Mouse (Mus musculus) kidney, embryonic 14.5 days (tissue): ENCODE results near the gene Stk19. TPM values are rescaled to one million over a fixed set of nuclear protein-coding genes. Genes with fewer than 3 reads are reported as not detected.
"Not testable (repeated sequence)": the region's sequence is repeated elsewhere in the genome, so short reads cannot be mapped to it uniquely, and the experiment has no call there.

Source experiments
- ATAC-seq: fragments of 200-750 bp; cut with Nextera tagmentation; 2 replicates; pipeline ENCODE4 v1.8.0; 2017; ENCODE audit warnings: moderate number of reproducible peaks, mild to moderate bottlenecking, moderate TSS enrichment, moderate library complexity; ENCODE audit not compliant: low FRiP score, low TSS enrichment
- H3K27ac ChIP-seq: fragments of 300-500 bp; sonication (generic); 2 replicates; pipeline ENCODE4 v1.5.1; 2014; ENCODE audit warnings: low read depth, mild to moderate bottlenecking, low read length, moderate library complexity, mixed read lengths
- H3K27me3 ChIP-seq: fragments of 300-500 bp; sonication (generic); 2 replicates; pipeline ENCODE4 v1.6.1; 2014; ENCODE audit warnings: mild to moderate bottlenecking, low read length; ENCODE audit not compliant: control insufficient read depth, insufficient read depth
- H3K36me3 ChIP-seq: fragments of 300-500 bp; sonication (generic); 2 replicates; pipeline ENCODE4 v1.6.1; 2014; ENCODE audit warnings: low read length, mixed read lengths; ENCODE audit not compliant: control insufficient read depth, insufficient read depth
- H3K4me1 ChIP-seq: fragments of 300-500 bp; sonication (generic); 2 replicates; pipeline ENCODE4 v1.6.1; 2014; ENCODE audit warnings: low read length, mixed read lengths; ENCODE audit not compliant: control insufficient read depth, insufficient read depth
- H3K4me2 ChIP-seq: fragments of 300-500 bp; sonication (generic); replicated peaks from 2 replicates; pipeline ENCODE4 v1.6.1; 2014; ENCODE audit warnings: low read depth, mild to moderate bottlenecking, low read length
- H3K4me3 ChIP-seq: fragments of 300-500 bp; sonication (generic); 2 replicates; pipeline ENCODE4 v1.5.1; 2014; ENCODE audit warnings: mild to moderate bottlenecking, low read length
- H3K9ac ChIP-seq: fragments of 300-500 bp; sonication (generic); 2 replicates; pipeline ENCODE4 v1.6.1; 2014; ENCODE audit warnings: low read depth, mild to moderate bottlenecking, low read length, moderate library complexity
- H3K9me3 ChIP-seq: fragments of 300-500 bp; sonication (generic); 2 replicates; pipeline ENCODE4 v1.6.1; 2016; ENCODE audit warnings: low read length; ENCODE audit not compliant: control insufficient read depth
- WGBS: fragments of 180-500 bp; shearing (Covaris S2); extraction: QIAGEN DNeasy Blood & Tissue Kit; methylation state at CpG from one replicate; pipeline ENCODE4 v1.1.7; 2014; 5-methylcytosine and 5-hydroxymethylcytosine counted together
- polyA plus RNA-seq: library from polyadenylated mRNA; unstranded; fragments of >200 nt; fragmentation: Nextera tagmentation; extraction: Ambion mirVana; gene quantifications from 2 replicates; pipeline ENCODE4 v1.2.1, GENCODE M21; 2014

The Stk19 gene
- polyA plus RNA-seq, 1 experiment from 2014 or later, result 25.2 TPM

- 91% methylated on average over 1 of the region's 1 CpGs for WGBS
- H3K27me3 ChIP-seq, ATAC-seq, H3K4me1 ChIP-seq, H3K4me2 ChIP-seq, H3K9me3 ChIP-seq, H3K4me3 ChIP-seq, H3K9ac ChIP-seq, H3K27ac ChIP-seq: not testable (repeated sequence)
- peaks cover 32% of the 10 kb centered on the region; the same call in 1 of the 2 replicates for H3K36me3 ChIP-seq
Observed at GRCm38 (mm10) chr17:34830776-34831175, 6.0 kb downstream of the Stk19 start.

DNA sequence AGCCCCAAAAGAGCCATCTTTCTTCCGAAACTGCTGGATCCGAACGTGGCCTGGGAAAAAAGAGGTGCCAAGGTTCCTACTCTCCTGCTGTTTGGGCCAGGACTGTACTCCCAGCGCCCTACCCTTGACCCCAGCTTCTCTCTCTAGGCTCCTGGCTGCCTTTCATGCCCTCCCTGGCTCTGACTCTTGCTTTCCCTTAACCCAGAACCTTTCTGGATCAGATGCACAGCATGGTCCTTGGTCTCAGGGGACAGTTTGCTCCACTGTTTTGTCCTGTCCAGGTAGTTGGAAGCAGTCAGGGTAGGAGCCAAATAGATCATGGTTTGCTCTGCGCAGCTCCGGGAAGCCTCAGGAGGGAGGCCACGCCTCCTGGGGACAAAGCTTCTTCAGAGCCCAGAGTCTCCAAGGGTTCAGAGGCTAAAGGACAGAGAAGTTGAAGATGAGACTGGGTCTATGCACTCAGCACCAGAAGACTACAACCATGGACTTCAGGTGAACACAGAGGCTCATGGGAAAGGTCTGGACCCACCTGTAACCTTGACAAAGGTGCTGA is 21.9 kb downstream of the Stk19 start:
- H3K36me3 ChIP-seq, result no peaks in the 10 kb centered on the region
- H3K4me3 ChIP-seq, result no peak overlapping the region
- H3K4me1 ChIP-seq, result no peaks in the 10 kb centered on the region
- WGBS, result 74% methylated on average over 7 of the region's 7 CpGs
- no peak overlapping the region for H3K27ac ChIP-seq
- no peak overlapping the region for H3K9ac ChIP-seq
- no peak overlapping the region for H3K4me2 ChIP-seq
- H3K27me3 ChIP-seq, result no peaks in the 10 kb centered on the region
- no peak for ATAC-seq
- no peaks in the 10 kb centered on the region for H3K9me3 ChIP-seq

DNA sequence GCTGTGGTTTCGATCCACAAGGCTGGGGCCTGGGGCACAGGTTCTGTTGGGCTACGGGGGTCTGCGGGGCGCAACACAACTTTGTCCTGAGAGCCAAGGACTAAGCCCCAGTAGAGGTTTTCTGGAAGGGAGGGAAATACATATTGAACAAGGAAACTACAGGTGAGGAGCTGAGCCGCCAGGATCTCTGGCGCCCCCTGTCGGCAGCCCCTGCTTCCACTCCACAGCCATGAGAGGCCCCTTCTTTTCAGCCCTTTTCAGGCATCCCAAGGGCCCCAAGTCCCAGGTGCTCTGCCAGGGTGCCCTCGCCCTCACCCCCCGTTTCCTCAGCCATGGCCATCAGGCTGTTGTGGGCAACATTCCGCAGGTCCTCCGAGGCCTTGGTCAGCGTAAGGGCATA is 23.0 kb downstream of the Stk19 start:
- not testable (repeated sequence) for H3K4me1 ChIP-seq, H3K4me3 ChIP-seq, H3K27me3 ChIP-seq, H3K27ac ChIP-seq, H3K4me2 ChIP-seq, H3K9ac ChIP-seq, H3K36me3 ChIP-seq, H3K9me3 ChIP-seq, ATAC-seq
- WGBS, result 70% methylated on average over 12 of the region's 12 CpGs

DNA sequence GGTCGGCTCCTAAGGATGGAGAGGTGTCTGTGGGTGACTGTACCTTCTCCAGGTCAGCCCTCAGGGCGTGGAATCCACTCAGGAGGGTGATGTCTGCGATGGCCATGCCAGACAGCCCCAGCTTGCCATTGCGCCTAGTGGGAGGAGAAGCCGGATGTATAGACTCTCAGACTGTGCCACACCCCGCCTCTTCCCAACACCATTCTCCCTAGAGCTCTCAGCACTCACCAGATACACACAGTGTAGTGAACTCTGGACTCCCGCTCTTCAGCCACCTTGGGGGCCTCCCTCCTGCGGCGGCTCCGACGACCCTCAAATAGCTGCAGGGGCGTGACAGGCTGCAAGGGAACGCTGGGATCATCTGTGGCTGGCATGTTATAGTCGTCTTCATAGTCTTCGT is 25.5 kb downstream of the Stk19 start:
- Histone ChIP-seq H3K27me3 (no peaks in the 10 kb centered on the region), H3K4me2 (no peak overlapping the region), H3K36me3 (no peaks in the 10 kb centered on the region), H3K4me1 (no peaks in the 10 kb centered on the region), H3K9me3 (no peaks in the 10 kb centered on the region), H3K9ac (no peak overlapping the region), H3K4me3 (no peak overlapping the region), H3K27ac (no peak overlapping the region)
- WGBS, result 70% methylated on average over 15 of the region's 15 CpGs
- ATAC-seq, result no peak

DNA sequence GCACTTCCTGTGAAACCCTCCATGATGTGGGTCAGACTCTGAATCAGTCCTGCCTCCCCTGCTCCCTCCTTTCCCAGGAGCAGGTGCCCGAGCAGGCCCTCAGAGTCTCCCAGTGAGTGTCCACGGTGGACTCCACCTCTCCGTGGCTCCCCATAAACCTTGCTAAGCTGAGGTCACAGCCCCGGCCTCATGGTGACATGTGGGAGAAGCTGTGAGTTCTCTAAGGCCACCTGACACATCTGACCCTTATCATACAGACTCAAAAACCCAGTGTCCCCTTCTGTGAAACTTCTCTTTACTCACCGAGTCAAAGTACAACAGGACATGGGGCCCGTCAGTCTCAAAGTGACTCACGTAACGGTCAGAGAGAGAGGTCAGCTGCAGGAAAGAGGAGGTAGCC is 25.9 kb downstream of the Stk19 start:
- H3K4me1 ChIP-seq, H3K36me3 ChIP-seq: not testable (repeated sequence)
- WGBS, result 72% methylated on average over 8 of the region's 8 CpGs

DNA sequence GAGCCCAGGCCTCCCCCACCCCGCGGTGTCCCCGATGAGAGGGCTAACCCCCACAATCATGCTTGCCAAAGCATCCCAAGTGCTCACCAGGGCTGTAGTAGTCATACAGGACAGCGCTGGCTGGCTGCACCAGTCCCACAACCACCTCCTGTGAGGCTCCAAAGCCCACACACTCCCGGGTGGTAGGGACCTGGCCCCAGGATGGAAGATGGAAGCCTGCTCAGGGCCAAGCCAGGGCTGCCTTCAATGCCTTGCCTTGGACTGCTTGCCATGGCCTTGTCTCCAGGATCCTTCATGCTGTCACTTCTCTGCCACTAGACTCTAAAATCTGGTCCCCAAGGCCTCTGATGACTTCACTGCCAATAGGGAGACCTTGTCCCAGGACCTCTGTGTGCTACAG is 26.3 kb downstream of the Stk19 start:
- not testable (repeated sequence) for H3K9ac ChIP-seq, H3K4me2 ChIP-seq, ATAC-seq, H3K36me3 ChIP-seq, H3K27me3 ChIP-seq, H3K27ac ChIP-seq, H3K4me3 ChIP-seq, H3K4me1 ChIP-seq, H3K9me3 ChIP-seq
- WGBS, result 85% methylated on average over 5 of the region's 5 CpGs

More for the DNA sequence above, 25.9 kb downstream of the Stk19 start:
- H3K9me3 ChIP-seq, H3K4me2 ChIP-seq, ATAC-seq, H3K9ac ChIP-seq, H3K4me3 ChIP-seq, H3K27me3 ChIP-seq, H3K27ac ChIP-seq: not testable (repeated sequence)

- H3K27ac ChIP-seq, result no peak overlapping the region
- WGBS, result 82% methylated on average over 6 of the region's 6 CpGs
- no peak for ATAC-seq
Observed at GRCm38 (mm10) chr17:34808599-34809205, 28.0 kb downstream of the Stk19 start.

DNA sequence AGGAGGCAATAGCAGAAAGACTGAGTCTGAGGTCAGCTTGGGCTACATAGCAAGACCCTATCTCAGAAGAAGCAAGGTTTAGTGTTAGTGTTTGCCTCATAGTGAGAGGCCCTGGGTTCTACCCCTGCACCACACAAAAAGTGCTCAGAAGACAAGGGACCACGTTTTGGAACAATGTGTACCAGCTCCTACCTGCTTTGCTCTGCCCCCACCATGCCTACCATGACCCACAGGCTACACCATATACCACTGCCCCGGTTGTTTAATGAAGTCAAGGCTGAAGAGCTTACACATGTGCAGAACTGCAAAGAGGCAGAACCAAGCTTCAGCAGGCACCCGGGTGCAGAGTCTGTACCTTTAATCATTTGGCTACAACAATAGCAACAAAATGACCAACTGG is 29.6 kb downstream of the Stk19 start:
- H3K27ac ChIP-seq, result no peak overlapping the region
- H3K4me2 ChIP-seq, result no peak overlapping the region
- 0 out of 2 replicates have a peak, but pooled peaks cover 4% of the 10 kb centered on the region for H3K9me3 ChIP-seq
- WGBS, result 68% methylated on average over 3 of the region's 3 CpGs
- H3K4me3 ChIP-seq, result no peak overlapping the region
- H3K36me3 ChIP-seq, result no peaks in the 10 kb centered on the region
- H3K4me1 ChIP-seq, result no peaks in the 10 kb centered on the region
- no peak for ATAC-seq
- H3K9ac ChIP-seq, result no peak overlapping the region
- no peaks in the 10 kb centered on the region for H3K27me3 ChIP-seq

More at GRCm38 (mm10) chr17:34808599-34809205, 28.0 kb downstream of the Stk19 start:
- H3K4me1 ChIP-seq, result no peaks in the 10 kb centered on the region
- no peak overlapping the region for H3K4me2 ChIP-seq
- no peak overlapping the region for H3K9ac ChIP-seq
- H3K4me3 ChIP-seq, result no peak overlapping the region
- no peaks in the 10 kb centered on the region for H3K27me3 ChIP-seq
- H3K36me3 ChIP-seq, result no peaks in the 10 kb centered on the region
- 0 out of 2 replicates have a peak, but pooled peaks cover 4% of the 10 kb centered on the region for H3K9me3 ChIP-seq

DNA sequence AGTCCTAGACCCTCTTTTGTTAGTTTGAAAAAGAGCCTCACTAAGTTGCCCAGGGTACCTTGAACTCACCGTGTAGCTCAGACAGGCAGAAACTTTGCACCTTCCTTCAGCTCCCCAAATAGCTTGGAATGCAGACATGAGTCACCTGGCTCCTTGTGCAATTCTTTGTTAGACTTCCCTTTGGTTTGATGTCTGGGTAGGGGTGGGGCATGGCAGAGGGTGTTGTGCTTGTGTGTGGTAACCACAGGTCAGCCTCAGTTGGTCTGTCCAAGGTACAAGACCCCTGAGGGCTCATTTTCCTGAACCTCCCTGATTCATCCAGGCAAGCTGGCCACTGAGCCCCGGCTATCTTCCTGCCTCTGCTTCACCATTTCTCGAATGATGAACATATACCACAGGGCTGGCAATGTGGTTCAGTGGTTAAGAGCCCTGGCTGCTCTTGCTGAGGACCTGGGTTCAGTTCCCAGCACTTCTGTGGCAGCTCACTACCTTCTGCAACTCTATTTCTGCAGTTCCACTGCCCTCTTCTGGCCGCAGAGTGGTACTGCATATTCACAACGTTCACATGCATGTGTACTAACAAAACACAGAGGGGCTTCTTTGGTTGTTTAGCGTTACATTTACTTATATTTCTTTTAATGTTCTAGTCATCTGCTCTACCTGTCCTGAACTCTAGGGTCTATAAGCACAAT is 31.7 kb downstream of the Stk19 start:
- Histone ChIP-seq H3K36me3 (no peaks in the 10 kb centered on the region), H3K9me3 (0 out of 2 replicates have a peak, but pooled peaks cover 4% of the 10 kb centered on the region), H3K4me2 (no peak overlapping the region), H3K27ac (no peak overlapping the region), H3K4me3 (no peak overlapping the region), H3K27me3 (no peaks in the 10 kb centered on the region), H3K4me1 (no peaks in the 10 kb centered on the region), H3K9ac (no peak overlapping the region)
- ATAC-seq, result no peak
- 78% methylated on average over 6 of the region's 6 CpGs for WGBS
